Mouse (Mus musculus) heart, adult 2 months (tissue): ENCODE measurements around the gene Dnaja3. TPM values are rescaled to one million over a fixed set of nuclear protein-coding genes. Genes with fewer than 3 reads are reported as not detected.

Source experiments
- DNase-seq, 2 experiments: peaks; one replicate each; pipeline ENCODE4 v3.0.0; 2021
- H3K27ac ChIP-seq: fragments of 200-600 bp; 2 replicates; pipeline ENCODE4 v1.8.1; 2022
- H3K27me3 ChIP-seq: fragments of 200-500 bp; 2 replicates; pipeline ENCODE4 v1.6.1; 2012; ENCODE audit warnings: mild to moderate bottlenecking, low read length, inconsistent platforms, mixed read lengths; ENCODE audit not compliant: control insufficient read depth, insufficient read depth
- H3K36me3 ChIP-seq: fragments of 200-500 bp; 2 replicates; pipeline ENCODE4 v1.6.1; 2012; ENCODE audit warnings: low read length, inconsistent platforms; ENCODE audit not compliant: control insufficient read depth, insufficient read depth
- H3K4me1 ChIP-seq: fragments of 200-500 bp; 2 replicates; pipeline ENCODE4 v1.6.1; 2011; ENCODE audit warnings: low read length; ENCODE audit not compliant: control insufficient read depth, insufficient read depth
- H3K4me3 ChIP-seq: fragments of 200-600 bp; 2 replicates; pipeline ENCODE4 v1.8.1; 2022
- H3K79me2 ChIP-seq: fragments of 200-500 bp; replicated peaks from 2 replicates; pipeline ENCODE4 v1.6.1; 2012; ENCODE audit warnings: mild to moderate bottlenecking, inconsistent platforms, low read length, moderate library complexity, mixed read lengths; ENCODE audit not compliant: control insufficient read depth, insufficient read depth
- H3K9ac ChIP-seq: fragments of 200-500 bp; 2 replicates; pipeline ENCODE4 v1.6.1; 2012; ENCODE audit warnings: low read depth, mild to moderate bottlenecking, control low read depth, inconsistent platforms, low read length, mixed read lengths
- CTCF ChIP-seq: fragments of 200-600 bp; IDR thresholded peaks from 2 replicates; pipeline ENCODE4 v1.8.1; 2022; ENCODE audit warnings: antibody characterized with exemption, mild to moderate bottlenecking, moderate library complexity
- EP300 ChIP-seq: fragments of 200-500 bp; IDR thresholded peaks from 2 replicates; pipeline ENCODE4 v1.6.1; 2011; ENCODE audit warnings: low read depth, low read length, control low read depth; ENCODE audit not compliant: insufficient read depth
- POLR2A ChIP-seq: fragments of 200-500 bp; IDR thresholded peaks from 2 replicates; pipeline ENCODE4 v1.6.1; 2011; ENCODE audit warnings: mild to moderate bottlenecking, low read depth, low read length, control low read depth; ENCODE audit not compliant: insufficient read depth
- WGBS: fragments of 180-500 bp; shearing (Covaris S2); methylation state at CpG from one replicate; pipeline ENCODE4 v1.1.7; 2018; 5-methylcytosine and 5-hydroxymethylcytosine counted together
- intact Hi-C: fragments of 180-260 bp; cut with DNase I; formaldehyde crosslinking; loops from one replicate; pipeline ENCODE4 v1.15.1; 2025
- polyA plus RNA-seq: library from polyadenylated mRNA; depleted of rRNA; stranded (reverse); fragments of >200 nt; gene quantifications from 2 replicates; pipeline ENCODE4 v1.2.3, GENCODE M21; 2012
- total RNA-seq, 2 experiments: library from RNA; stranded (reverse); gene quantifications; 2 replicates each; pipeline ENCODE4 v1.2.3; 2021

The Dnaja3 gene
- total and polyA plus RNA-seq, 3 experiments: 80.8 to 150 (median 138) TPM

- H3K4me1 ChIP-seq: peaks cover 3% of the 10 kb centered on the region
- no peaks in the 10 kb centered on the region for H3K36me3 ChIP-seq
- no peak overlapping the region for H3K27ac ChIP-seq
- no peak for DNase-seq
- intact Hi-C loops: no loop called here
- H3K4me3 ChIP-seq: no peak overlapping the region
- 71% methylated on average over 6 of the region's 6 CpGs for WGBS
- TF ChIP-seq POLR2A: no peak
- no peak for TF ChIP-seq EP300
- no peak for TF ChIP-seq CTCF
- H3K27me3 ChIP-seq: no peaks in the 10 kb centered on the region
- no peak overlapping the region for H3K9ac ChIP-seq
- H3K79me2 ChIP-seq: peaks cover 1% of the 10 kb centered on the region; the same call in 1 of the 2 replicates
These were observed 12.7 kb upstream of the Dnaja3 start for GRCm38 (mm10) chr16:4627105-4627504.

- intact Hi-C loops: no loop called here
- Histone ChIP-seq H3K27me3 (no peaks in the 10 kb centered on the region), H3K4me3 (no peak overlapping the region), H3K36me3 (no peaks in the 10 kb centered on the region), H3K79me2 (no peaks in the 10 kb centered on the region), H3K4me1 (peaks cover 1% of the 10 kb centered on the region), H3K27ac (no peak overlapping the region), H3K9ac (no peak overlapping the region)
- 95% methylated on average over 9 of the region's 9 CpGs for WGBS
- TF ChIP-seq EP300 (no peak), POLR2A (no peak), CTCF (no peak)
- DNase-seq: no peak
These were observed 10.8 kb upstream of the Dnaja3 start for GRCm38 (mm10) chr16:4628898-4629419.

- Histone ChIP-seq H3K79me2 (no peaks in the 10 kb centered on the region), H3K36me3 (no peaks in the 10 kb centered on the region), H3K4me3 (no peak overlapping the region), H3K27ac (no peak overlapping the region), H3K27me3 (no peaks in the 10 kb centered on the region), H3K4me1 (no peaks in the 10 kb centered on the region), H3K9ac (no peak overlapping the region)
- DNase-seq: peak; percentile 80 to 89
- TF ChIP-seq POLR2A (no peak), EP300 (peak; percentile 83), CTCF (peak; percentile 99; the same call in 1 of the 2 replicates)
- intact Hi-C loops: loop anchor here (1.0 to 2.0 kb wide), 3 partner anchors 25 to 161 kb away; no protein-coding TSS in a partner anchor
- 22% methylated on average over 6 of the region's 6 CpGs for WGBS
These were observed 9.8 kb upstream of the Dnaja3 start for GRCm38 (mm10) chr16:4629950-4630349.

- no peaks in the 10 kb centered on the region for H3K4me1 ChIP-seq
- TF ChIP-seq CTCF (peak; percentile 60), EP300 (no peak)
- no peak overlapping the region for H3K4me3 ChIP-seq
- no peaks in the 10 kb centered on the region for H3K36me3 ChIP-seq
- intact Hi-C loops: no loop called here
- DNase-seq: no peak
- no peaks in the 10 kb centered on the region for H3K79me2 ChIP-seq
- H3K27ac ChIP-seq: no peak overlapping the region
- 48% methylated on average over 7 of the region's 7 CpGs for WGBS
- no peaks in the 10 kb centered on the region for H3K27me3 ChIP-seq
- H3K9ac ChIP-seq: no peak overlapping the region
These were observed 7.7 kb upstream of the Dnaja3 start for GRCm38 (mm10) chr16:4632050-4632449.

- 94% methylated on average over 3 of the region's 3 CpGs for WGBS
- Histone ChIP-seq H3K27me3 (no peaks in the 10 kb centered on the region), H3K27ac (no peak overlapping the region), H3K79me2 (no peaks in the 10 kb centered on the region), H3K4me3 (no peak overlapping the region), H3K4me1 (no peaks in the 10 kb centered on the region), H3K36me3 (no peaks in the 10 kb centered on the region), H3K9ac (no peak overlapping the region)
- TF ChIP-seq EP300 (no peak), POLR2A (no peak), CTCF (no peak)
- DNase-seq: no peak
- intact Hi-C loops: no loop called here
These were observed 6.1 kb upstream of the Dnaja3 start for GRCm38 (mm10) chr16:4633661-4634060.

- Histone ChIP-seq H3K27ac (no peak overlapping the region), H3K4me3 (no peak overlapping the region), H3K36me3 (no peaks in the 10 kb centered on the region), H3K27me3 (no peaks in the 10 kb centered on the region), H3K9ac (no peak overlapping the region), H3K79me2 (no peaks in the 10 kb centered on the region), H3K4me1 (no peaks in the 10 kb centered on the region)
- intact Hi-C loops: no loop called here
- TF ChIP-seq CTCF (no peak), POLR2A (no peak), EP300 (no peak)
- WGBS: 78% methylated on average over 9 of the region's 9 CpGs
- DNase-seq: no peak
These were observed 5.1 kb upstream of the Dnaja3 start for GRCm38 (mm10) chr16:4634681-4635080.
